Mouse (Mus musculus): Measurements from ENCODE around the gene Irx6. TPM values are rescaled to one million over a fixed set of nuclear protein-coding genes. Genes with fewer than 3 reads are reported as not detected.

Irx6 gene
- total RNA-seq (2021) = not detected
- long read RNA-seq, experiment 1 = 0 reads
- long read RNA-seq, experiment 2 = 0 reads

DNA sequence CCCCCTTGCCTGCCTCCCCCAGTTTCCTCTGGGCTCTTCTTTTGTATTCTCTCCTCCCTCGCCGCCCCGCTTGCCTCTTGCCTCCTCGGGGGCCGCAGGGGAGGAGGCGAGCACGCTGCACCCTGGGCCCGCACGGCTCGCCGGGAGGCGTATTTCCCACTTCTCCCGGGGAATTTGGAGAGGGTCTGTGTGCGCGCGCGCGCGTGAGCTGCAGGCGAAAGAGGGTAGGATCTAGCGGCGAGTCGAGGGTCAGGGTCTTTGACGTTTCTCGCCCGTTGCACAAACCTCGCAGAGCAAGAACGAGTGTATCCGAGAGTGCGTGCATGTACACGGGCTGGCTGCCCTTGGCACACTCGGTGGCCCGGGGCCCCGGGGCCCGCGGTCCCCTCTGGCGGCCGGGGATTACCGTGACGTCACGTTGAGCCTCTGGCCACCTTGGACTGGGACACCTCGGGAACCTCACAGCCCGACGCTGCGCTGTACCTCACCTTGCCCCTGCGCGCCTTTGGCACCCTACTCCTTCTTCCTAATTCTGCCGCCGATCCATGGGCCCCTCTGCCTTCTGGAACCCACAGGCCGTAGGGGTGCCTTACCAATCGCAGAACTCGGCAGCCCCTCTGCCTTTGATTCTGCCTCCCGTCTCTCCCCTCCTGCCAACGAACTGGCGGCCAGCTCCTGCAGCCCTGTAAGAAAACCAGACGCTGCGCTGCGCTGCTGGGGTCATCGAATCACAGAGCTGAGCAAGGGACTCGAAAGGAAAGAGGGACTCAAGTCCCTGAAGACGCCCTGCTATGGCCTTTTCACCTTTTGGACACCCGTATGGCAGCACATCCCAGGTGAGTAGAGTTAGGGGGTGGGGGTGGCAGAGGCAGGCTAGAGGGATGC lies at the start of gene Irx6:
Gene Irx6 (plus strand): TSS at position 45 of the 885 bp plus-strand sequence.
- no peak for TF ChIP-seq CTCF (IDR thresholded peaks at IDR 0.05)
- Histone ChIP-seq H3K4me3 (peak within 1 kb of the TSS; percentile 55), H3K27ac (no peak within 1 kb of the TSS)
- DNase-seq = no peak
- intact Hi-C loops (cut with DNase I) = no loop called here

DNA sequence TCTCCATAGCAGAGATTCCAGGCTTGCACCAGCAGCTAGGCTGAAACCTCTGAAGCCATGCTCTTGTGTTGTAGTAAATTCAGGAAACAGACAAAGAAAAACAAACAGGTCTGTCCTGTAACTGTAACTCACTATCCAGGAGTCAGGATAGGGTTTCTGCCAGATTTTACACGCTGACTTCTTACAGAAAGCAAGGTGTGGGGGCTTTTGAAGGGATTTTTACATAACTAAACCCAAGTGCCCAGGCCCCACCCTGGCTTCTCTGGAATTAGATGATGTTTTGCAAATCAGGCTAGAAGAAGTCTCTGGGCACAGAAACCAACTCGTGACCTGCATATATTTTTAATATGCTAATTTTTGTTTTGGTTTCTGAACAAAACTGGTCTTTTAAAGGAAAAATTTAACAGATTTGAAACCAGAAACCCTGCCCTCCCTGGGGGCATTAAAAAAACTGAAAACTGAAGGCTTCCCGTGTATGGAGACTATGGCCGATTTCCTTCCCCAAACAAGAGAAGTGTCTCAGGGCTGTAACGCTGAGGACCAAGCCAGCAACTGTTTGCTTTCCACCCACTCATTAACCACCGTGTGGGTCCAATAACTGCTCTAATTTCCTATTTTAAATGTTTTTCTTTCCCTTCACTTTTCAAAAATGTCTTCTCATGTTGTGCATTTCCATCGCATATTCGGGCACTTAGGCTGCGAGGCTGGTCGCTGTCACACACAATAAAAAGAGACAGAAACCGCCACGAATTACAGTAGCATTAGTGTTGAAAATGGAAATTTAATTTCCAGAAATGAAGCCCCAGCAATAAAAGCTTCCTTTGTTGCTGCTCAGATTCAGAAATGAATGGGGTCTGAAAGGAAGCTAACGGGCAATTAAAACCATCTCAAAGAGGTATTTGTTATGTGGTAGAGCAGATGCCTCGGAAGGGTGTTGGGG lies 45.1 kb upstream of the Irx6 start:
- H3K4me3 ChIP-seq = no peak overlapping the region
- no peak for DNase-seq
- no peak overlapping the region for H3K27ac ChIP-seq
- intact Hi-C loops (cut with DNase I) = no loop called here
- no peak for TF ChIP-seq CTCF (IDR thresholded peaks at IDR 0.05)

- intact Hi-C loops (cut with DNase I) = no loop called here
- no peak for DNase-seq
- Histone ChIP-seq H3K4me3 (no peak overlapping the region), H3K27ac (no peak overlapping the region)
- no peak for TF ChIP-seq CTCF (IDR thresholded peaks at IDR 0.05)
Measured at GRCm38 (mm10) chr8:92633199-92633598, 40.9 kb upstream of the Irx6 start.

- TF ChIP-seq CTCF (IDR thresholded peaks at IDR 0.05) = no peak
- H3K27ac ChIP-seq = no peak overlapping the region
- no peak overlapping the region for H3K4me3 ChIP-seq
- DNase-seq = no peak
- intact Hi-C loops (cut with DNase I) = no loop called here
Measured at GRCm38 (mm10) chr8:92640820-92641219, 33.3 kb upstream of the Irx6 start.

DNA sequence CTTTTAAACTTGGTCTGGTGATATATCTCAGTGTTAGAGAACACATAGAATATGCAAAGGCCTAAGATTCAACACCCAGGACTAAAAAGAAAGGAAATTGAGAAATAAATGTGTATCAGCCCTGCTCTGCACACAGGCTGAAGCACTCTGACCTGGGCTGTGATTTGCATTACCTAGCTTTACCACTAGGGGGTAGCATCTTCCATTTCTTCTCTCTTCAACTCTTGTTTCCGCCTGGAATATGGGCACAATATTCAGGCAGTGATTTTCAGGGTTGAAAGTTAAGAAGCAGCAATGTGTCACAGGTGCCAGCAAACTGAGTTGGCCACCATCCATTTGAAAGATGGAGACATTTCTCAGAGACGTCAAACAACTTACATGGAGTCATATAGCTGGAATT lies 27.5 kb upstream of the Irx6 start:
- Histone ChIP-seq H3K4me3 (no peak overlapping the region), H3K27ac (no peak overlapping the region)
- intact Hi-C loops (cut with DNase I) = no loop called here
- TF ChIP-seq CTCF (IDR thresholded peaks at IDR 0.05) = peak; percentile 74
- DNase-seq = no peak

GRCm38 (mm10) chr8:92664207-92664606 lies 9.9 kb upstream of the Irx6 start:
- no peak for TF ChIP-seq CTCF (IDR thresholded peaks at IDR 0.05)
- H3K4me3 ChIP-seq = no peak overlapping the region
- intact Hi-C loops (cut with DNase I) = no loop called here
- DNase-seq = no peak
- H3K27ac ChIP-seq = no peak overlapping the region

- Histone ChIP-seq H3K4me3 (no peak overlapping the region), H3K27ac (no peak overlapping the region)
- no peak for TF ChIP-seq CTCF (IDR thresholded peaks at IDR 0.05)
- DNase-seq = no peak
- intact Hi-C loops (cut with DNase I) = no loop called here
Measured at GRCm38 (mm10) chr8:92670236-92670635, 3.9 kb upstream of the Irx6 start.

- H3K27ac ChIP-seq = no peak overlapping the region
- intact Hi-C loops (cut with DNase I) = no loop called here
- DNase-seq = no peak
- no peak for TF ChIP-seq CTCF (IDR thresholded peaks at IDR 0.05)
- no peak overlapping the region for H3K4me3 ChIP-seq
Measured at GRCm38 (mm10) chr8:92670656-92671195, 3.4 kb upstream of the Irx6 start.

DNA sequence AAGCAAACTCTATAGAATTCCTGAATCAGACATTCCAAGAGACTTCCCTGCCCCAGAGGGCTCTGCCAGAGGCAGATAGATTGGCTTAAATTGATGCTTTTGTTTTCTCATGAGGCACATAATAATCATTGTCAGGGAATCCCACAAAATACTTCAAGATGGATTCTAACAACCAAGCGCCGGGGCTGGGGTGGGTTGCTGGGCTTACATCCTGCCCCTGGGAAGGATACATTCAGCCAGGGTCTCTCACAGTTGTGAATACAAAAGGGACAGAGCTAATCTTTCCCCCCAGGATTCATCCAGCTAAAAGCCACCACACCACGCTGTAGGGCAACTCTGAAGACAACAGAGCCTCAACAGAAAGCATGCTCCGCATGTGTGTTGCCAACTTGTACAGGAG lies 2.2 kb upstream of the Irx6 start:
- intact Hi-C loops (cut with DNase I) = no loop called here
- Histone ChIP-seq H3K27ac (no peak overlapping the region), H3K4me3 (no peak overlapping the region)
- no peak for DNase-seq
- no peak for TF ChIP-seq CTCF (IDR thresholded peaks at IDR 0.05)

DNA sequence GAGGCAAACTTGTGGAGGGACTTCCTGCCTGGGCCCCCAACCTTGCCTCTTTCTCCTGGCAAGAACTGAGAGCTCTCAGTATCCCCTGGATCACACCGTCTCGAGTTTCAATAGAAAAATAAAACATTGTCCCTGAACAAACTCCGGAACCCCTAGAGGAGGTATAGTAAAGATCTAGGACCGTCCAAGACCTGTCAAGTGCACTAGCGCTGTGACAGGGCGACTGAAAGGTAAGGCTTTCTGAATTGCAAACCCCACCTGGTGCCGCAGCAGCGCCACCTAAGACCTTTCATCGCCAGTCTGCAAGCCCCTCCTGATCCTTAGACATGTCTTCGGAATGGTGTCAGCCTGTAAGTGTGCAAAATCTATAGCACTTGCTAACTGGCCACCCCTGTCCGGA lies 987 bp upstream of the Irx6 start:
- DNase-seq = no peak
- intact Hi-C loops (cut with DNase I) = no loop called here
- no peak overlapping the region for H3K27ac ChIP-seq
- peak overlapping the region; percentile 55 for H3K4me3 ChIP-seq
- TF ChIP-seq CTCF (IDR thresholded peaks at IDR 0.05) = no peak

DNA sequence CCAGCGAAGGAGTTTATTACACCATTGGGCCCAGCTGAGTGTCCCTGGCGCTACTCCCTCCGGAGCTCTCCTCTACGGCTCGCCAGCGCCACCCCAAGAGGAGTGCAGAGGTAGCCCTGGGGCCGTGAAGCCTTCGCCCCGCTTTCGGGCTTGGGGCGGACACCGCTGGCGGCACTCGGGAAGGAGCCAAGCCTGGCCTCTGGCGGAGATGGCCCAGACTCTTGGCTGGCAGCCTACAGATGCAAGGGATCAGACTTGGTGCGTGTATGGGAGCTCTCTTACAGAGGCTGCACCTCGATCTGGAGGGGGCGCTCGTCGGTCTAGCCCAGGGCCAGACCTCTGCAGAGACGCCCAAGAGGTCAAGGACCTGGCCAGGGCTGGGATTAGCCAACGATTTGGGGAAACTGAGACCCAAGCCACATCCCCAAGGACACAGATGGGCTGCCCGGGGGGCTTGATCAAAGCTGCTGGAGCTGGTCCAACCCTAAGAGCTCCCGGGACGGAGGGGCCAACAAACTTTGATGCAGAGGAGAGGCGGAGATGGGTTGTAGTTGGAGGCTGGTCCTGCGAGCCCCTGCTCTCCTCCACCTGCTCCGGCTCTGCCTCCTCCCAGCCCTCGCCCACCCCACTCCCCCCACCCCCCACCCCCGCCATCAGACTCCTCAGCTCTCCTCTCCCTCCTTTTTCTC lies 389 bp upstream of the Irx6 start:
- Histone ChIP-seq H3K4me3 (peak overlapping the region; percentile 55), H3K27ac (no peak overlapping the region)
- peak; percentile 65 for DNase-seq
- peak; percentile 42 for TF ChIP-seq CTCF (IDR thresholded peaks at IDR 0.05)
- intact Hi-C loops (cut with DNase I) = no loop called here

DNA sequence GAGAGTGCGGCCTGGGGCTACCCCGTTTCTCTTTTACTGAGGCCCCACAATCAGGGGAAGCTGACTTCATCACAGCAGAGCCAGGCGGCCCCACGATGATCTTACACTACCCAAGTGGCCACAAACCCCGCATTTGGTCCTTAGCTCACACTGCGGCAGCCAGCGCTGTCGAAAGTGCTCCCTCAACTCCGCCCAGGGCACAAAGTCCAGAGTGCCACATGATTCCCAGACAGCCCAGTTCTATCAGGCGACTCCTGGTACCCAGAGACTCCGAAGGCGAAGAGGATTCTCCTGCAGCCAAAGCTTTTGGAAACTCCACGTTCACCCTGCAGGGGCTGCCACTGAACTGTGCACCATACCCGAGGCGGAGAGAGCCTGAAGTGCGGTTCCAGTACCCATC lies 4.3 kb downstream of the Irx6 start:
- intact Hi-C loops (cut with DNase I) = no loop called here
- Histone ChIP-seq H3K4me3 (no peak overlapping the region), H3K27ac (no peak overlapping the region)
- no peak for DNase-seq
- TF ChIP-seq CTCF (IDR thresholded peaks at IDR 0.05) = no peak

Data from gastrocnemius, adult 2 months (tissue).